Mouse (Mus musculus): ENCODE data around the gene Prap1. TPM values are rescaled to one million over a fixed set of nuclear protein-coding genes. Genes with fewer than 3 reads are reported as not detected.
"Not testable (repeated sequence)": the region's sequence is repeated elsewhere in the genome, so short reads cannot be mapped to it uniquely, and the experiment has no call there.

Gene Prap1
- total RNA-seq, 2 experiments from 2014 or later = not detected

- ATAC-seq (replicated peaks; ENCODE audit: low FRiP score, poor library complexity, severe bottlenecking) = no peak
These were observed 32.8 kb downstream of the Prap1 start for GRCm38 (mm10) chr7:140126022-140126350.

DNA sequence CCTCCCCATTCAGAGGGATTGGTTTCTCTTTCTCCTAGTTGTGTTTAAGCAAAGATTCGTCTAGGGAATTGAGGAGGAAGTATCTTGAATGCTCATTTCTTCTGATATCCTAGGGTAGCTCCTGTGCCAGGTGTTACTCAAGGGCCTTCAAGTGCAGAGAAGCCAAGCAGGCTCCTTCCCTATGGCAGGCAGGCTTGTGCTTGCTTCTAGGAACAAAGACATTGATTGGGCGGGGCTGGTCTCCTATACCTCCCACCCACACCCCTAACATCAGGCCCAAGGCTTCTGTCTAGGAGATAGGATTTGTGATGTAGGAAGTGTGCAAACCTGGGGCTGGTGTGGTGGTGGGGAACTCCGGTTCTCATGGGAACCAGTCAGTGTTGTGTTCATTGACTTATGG is 33.7 kb downstream of the Prap1 start:
- no peak for ATAC-seq (replicated peaks; ENCODE audit: low FRiP score, poor library complexity, severe bottlenecking)

DNA sequence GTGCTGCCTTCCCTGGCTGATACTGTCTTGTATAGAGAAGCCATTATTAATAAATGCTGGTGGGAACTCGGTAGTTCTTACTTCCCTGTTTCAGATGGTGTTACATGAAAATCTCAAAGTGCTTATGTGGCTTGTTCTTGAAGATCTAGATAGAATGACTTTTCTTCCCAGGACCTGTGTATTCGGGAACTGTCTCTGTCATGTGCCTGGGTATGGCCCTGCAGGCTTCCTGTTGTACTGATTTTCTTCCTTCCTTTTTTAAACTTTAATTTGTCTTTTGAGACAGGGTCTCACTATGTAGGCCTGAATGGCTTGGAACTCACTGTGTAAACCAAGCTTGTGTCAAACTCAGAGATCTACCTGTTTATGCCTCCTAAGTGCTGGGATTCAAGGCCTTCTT is 34.7 kb downstream of the Prap1 start:
- no peak for ATAC-seq (replicated peaks; ENCODE audit: low FRiP score, poor library complexity, severe bottlenecking)

DNA sequence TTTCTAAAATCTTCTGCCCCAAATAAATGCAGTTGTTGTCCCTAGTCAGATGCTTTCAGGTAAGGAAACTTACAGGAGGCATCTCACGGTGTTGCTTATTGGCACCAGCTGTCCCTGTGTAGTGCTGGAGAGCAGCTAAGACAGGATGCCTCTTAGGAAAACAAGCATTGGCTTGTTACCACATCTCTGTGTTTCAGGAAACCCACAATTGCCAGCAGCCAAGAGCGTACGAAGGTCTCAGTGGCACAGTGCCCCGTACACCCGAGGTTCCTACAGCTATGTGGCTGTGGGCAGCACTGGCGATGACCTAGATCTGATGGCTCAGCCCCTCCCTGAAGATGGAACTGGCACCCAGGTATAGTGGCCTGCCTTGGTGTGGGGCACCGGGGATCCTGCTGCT is 39.0 kb downstream of the Prap1 start:
- ATAC-seq (replicated peaks; ENCODE audit: low FRiP score, poor library complexity, severe bottlenecking) = not testable (repeated sequence)

GRCm38 (mm10) chr7:140134033-140134432 is 40.8 kb downstream of the Prap1 start:
- not testable (repeated sequence) for ATAC-seq (replicated peaks; ENCODE audit: low FRiP score, poor library complexity, severe bottlenecking)

- ATAC-seq (replicated peaks; ENCODE audit: low FRiP score, poor library complexity, severe bottlenecking) = no peak
These were observed 42.0 kb downstream of the Prap1 start for GRCm38 (mm10) chr7:140135106-140135770.

DNA sequence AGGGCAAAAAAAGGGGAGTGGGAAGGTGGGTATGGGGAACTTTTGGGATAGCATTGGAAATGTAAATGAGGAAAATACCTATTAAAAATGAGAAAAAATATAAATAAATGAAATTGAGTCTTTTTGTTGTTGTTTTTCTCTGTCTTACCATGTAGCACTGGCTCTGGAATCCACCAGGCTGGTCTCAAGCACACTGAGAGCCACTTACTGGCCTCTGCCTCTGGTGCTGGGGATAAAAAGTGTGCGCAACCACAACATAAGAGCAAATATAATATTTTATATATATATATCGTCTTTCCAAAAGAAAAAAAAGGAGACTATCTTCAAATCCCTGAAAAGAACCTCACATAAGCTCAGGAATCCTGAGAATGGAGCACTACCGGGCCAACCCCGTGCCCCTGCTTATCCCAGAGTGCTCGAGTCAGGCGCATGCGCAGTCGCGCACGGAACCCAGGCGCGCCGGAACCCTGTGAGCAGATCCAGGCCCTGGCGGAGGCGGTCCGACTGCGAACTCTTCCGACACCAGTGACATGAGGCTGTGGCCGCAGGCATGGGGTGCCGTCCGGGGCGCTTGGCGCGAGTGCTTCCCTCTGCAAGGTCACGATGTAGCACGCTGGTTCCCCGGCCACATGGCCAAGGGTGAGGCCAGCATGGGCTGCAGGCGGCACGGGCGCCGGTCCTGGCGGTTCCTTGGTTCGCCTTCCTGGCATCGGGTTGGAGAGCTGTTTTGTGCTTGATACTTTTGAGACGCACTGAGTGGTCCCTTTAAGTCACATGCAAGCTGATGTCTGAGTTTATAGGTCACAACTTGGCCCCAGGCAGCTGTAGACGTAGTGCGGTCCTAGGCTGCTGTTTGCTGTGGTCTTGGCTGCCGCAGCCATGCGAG is 44.2 kb downstream of the Prap1 start, which contains the start of gene Mtg1:
Gene Mtg1, plus strand, starts transcription at position 430 of the 886 bp plus-strand sequence.
- peak; percentile 94 for ATAC-seq (replicated peaks; ENCODE audit: low FRiP score, poor library complexity, severe bottlenecking)

DNA sequence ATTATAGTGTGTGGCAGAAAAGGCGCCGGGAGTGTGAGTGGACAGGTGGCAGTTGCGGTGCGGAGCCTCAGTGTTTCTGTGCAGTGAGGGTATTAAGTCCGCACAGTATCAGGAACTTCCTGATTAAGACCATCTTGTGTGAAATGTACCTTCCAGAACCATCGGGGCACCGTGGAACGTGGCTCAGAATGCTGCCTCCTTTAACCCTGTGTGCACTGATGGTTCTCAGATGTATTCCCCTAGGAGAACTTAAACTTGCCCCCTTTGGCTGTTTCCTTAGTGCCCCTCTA is 44.8 kb downstream of the Prap1 start:
- ATAC-seq (replicated peaks; ENCODE audit: low FRiP score, poor library complexity, severe bottlenecking) = no peak

DNA sequence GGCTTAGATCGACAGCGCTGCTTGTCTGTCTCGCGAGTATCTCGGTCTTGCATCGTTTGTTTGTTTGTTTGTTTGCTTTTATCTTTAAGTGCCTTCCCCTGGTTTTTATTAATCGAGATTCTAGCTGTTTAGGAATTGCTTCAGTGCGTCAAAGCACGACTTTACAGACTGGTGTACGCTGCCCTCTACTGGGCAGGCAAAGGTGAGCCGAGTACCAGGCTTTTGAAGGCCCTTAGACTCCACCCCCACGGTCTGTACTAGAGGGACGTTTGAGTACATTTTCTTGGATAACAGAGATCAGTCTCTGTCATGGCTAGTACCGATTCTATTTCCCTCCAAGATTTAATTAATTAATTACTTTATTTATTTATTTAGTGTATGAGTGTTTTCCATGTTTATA is 48.2 kb downstream of the Prap1 start:
- no peak for ATAC-seq (replicated peaks; ENCODE audit: low FRiP score, poor library complexity, severe bottlenecking)

DNA sequence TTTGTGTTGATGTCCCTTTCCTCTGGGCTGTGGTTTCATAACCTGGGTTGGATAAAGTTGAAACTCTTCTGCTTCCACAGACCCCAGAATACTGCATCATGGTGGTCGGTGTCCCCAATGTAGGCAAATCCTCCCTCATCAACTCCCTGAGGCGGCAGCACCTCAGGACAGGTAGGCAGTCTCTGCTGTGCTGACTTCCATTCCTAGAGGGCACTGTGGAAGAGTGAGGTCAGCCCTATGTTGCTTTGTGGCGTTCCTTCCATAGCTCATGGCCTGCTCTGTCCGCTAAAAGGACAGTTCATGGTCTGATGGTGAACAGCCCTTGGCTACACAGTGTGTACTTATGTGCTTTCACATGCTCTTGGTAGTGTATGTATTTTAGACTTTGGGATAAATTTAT is 51.4 kb downstream of the Prap1 start:
- no peak for ATAC-seq (replicated peaks; ENCODE audit: low FRiP score, poor library complexity, severe bottlenecking)

Other genes starting within 250 kb of the Prap1 start
- gene Kndc1, start 198.7 kb upstream of the Prap1 start, total RNA-seq (2015; ENCODE audit: low replicate concordance) = not detected in 2 replicates
- not detected in 2 replicates for gene Kndc1, start 198.7 kb upstream of the Prap1 start, total RNA-seq (2017; ENCODE audit: low replicate concordance)
- gene Utf1, start 149.6 kb upstream of the Prap1 start, total RNA-seq (2015; ENCODE audit: low replicate concordance) = not detected in 2 replicates
- not detected in 2 replicates for gene Utf1, start 149.6 kb upstream of the Prap1 start, total RNA-seq (2017; ENCODE audit: low replicate concordance)
- gene 6430531B16Rik, start 114.6 kb upstream of the Prap1 start, total RNA-seq (2015; ENCODE audit: low replicate concordance) = not detected in 2 replicates
- gene 6430531B16Rik, start 114.6 kb upstream of the Prap1 start, total RNA-seq (2017; ENCODE audit: low replicate concordance) = 2.0 TPM in 1 of 2 replicates, not detected in the other
- gene Adam8, start 100.8 kb upstream of the Prap1 start, total RNA-seq (2015; ENCODE audit: low replicate concordance) = 6.9 and 8.3 TPM in 2 replicates
- gene Adam8, start 100.8 kb upstream of the Prap1 start, total RNA-seq (2017; ENCODE audit: low replicate concordance) = 7.3 and 7.8 TPM in 2 replicates
- 11.5 and 12.5 TPM in 2 replicates for gene Zfp511, start 57.0 kb upstream of the Prap1 start, total RNA-seq (2015; ENCODE audit: low replicate concordance)
- gene Zfp511, start 57.0 kb upstream of the Prap1 start, total RNA-seq (2017; ENCODE audit: low replicate concordance) = 5.8 and 6.6 TPM in 2 replicates
- gene Tubgcp2, start 56.7 kb upstream of the Prap1 start, total RNA-seq (2015; ENCODE audit: low replicate concordance) = 9.4 and 14.6 TPM in 2 replicates
- gene Tubgcp2, start 56.7 kb upstream of the Prap1 start, total RNA-seq (2017; ENCODE audit: low replicate concordance) = 8.3 and 9.6 TPM in 2 replicates
- not detected in 2 replicates for gene Msx3, start 44.3 kb upstream of the Prap1 start, total RNA-seq (2015; ENCODE audit: low replicate concordance)
- gene Msx3, start 44.3 kb upstream of the Prap1 start, total RNA-seq (2017; ENCODE audit: low replicate concordance) = not detected in 2 replicates
- gene Caly, start 10.8 kb upstream of the Prap1 start, total RNA-seq (2015; ENCODE audit: low replicate concordance) = not detected in 2 replicates
- not detected in 2 replicates for gene Caly, start 10.8 kb upstream of the Prap1 start, total RNA-seq (2017; ENCODE audit: low replicate concordance)
- 6.1 TPM in 1 of 2 replicates, not detected in the other for gene Fuom, start 9.0 kb downstream of the Prap1 start, total RNA-seq (2015; ENCODE audit: low replicate concordance)
- gene Fuom, start 9.0 kb downstream of the Prap1 start, total RNA-seq (2017; ENCODE audit: low replicate concordance) = 2.1 TPM in 1 of 2 replicates, not detected in the other
- gene Paox, start 22.4 kb downstream of the Prap1 start, total RNA-seq (2015; ENCODE audit: low replicate concordance) = 0.84 and 3.3 TPM in 2 replicates
- gene Paox, start 22.4 kb downstream of the Prap1 start, total RNA-seq (2017; ENCODE audit: low replicate concordance) = 1.2 and 7.9 TPM in 2 replicates
- 12.5 and 23.4 TPM in 2 replicates for gene Echs1, start 23.1 kb downstream of the Prap1 start, total RNA-seq (2015; ENCODE audit: low replicate concordance)
- gene Echs1, start 23.1 kb downstream of the Prap1 start, total RNA-seq (2017; ENCODE audit: low replicate concordance) = 9.2 and 25.3 TPM in 2 replicates
- gene Mtg1, start 44.2 kb downstream of the Prap1 start, total RNA-seq (2015; ENCODE audit: low replicate concordance) = 2.1 and 2.5 TPM in 2 replicates
- gene Mtg1, start 44.2 kb downstream of the Prap1 start, total RNA-seq (2017; ENCODE audit: low replicate concordance) = 1.6 TPM in 1 of 2 replicates, not detected in the other
- gene Sprn, start 61.5 kb downstream of the Prap1 start, total RNA-seq (2015; ENCODE audit: low replicate concordance) = not detected in 2 replicates
- gene Sprn, start 61.5 kb downstream of the Prap1 start, total RNA-seq (2017; ENCODE audit: low replicate concordance) = not detected in 2 replicates
- not detected in 2 replicates for gene Olfr522, start 71.4 kb downstream of the Prap1 start, total RNA-seq (2015; ENCODE audit: low replicate concordance)
- not detected in 2 replicates for gene Olfr522, start 71.4 kb downstream of the Prap1 start, total RNA-seq (2017; ENCODE audit: low replicate concordance)
- not detected in 2 replicates for gene Olfr523, start 79.8 kb downstream of the Prap1 start, total RNA-seq (2015; ENCODE audit: low replicate concordance)
- not detected in 2 replicates for gene Olfr523, start 79.8 kb downstream of the Prap1 start, total RNA-seq (2017; ENCODE audit: low replicate concordance)
- gene Olfr524, start 112.6 kb downstream of the Prap1 start, total RNA-seq (2015; ENCODE audit: low replicate concordance) = 0.19 TPM in 1 of 2 replicates, not detected in the other
- gene Olfr524, start 112.6 kb downstream of the Prap1 start, total RNA-seq (2017; ENCODE audit: low replicate concordance) = not detected in 2 replicates
- not detected in 2 replicates for gene Cd163l1, start 124.9 kb downstream of the Prap1 start, total RNA-seq (2015; ENCODE audit: low replicate concordance)
- not detected in 2 replicates for gene Cd163l1, start 124.9 kb downstream of the Prap1 start, total RNA-seq (2017; ENCODE audit: low replicate concordance)
- gene 5830411N06Rik, start 153.9 kb downstream of the Prap1 start, total RNA-seq (2015; ENCODE audit: low replicate concordance) = not detected in 2 replicates
- 0.42 TPM in 1 of 2 replicates, not detected in the other for gene 5830411N06Rik, start 153.9 kb downstream of the Prap1 start, total RNA-seq (2017; ENCODE audit: low replicate concordance)
- not detected in 2 replicates for gene Olfr525, start 227.5 kb downstream of the Prap1 start, total RNA-seq (2015; ENCODE audit: low replicate concordance)
- under 0.01 TPM in 1 of 2 replicates, not detected in the other for gene Olfr525, start 227.5 kb downstream of the Prap1 start, total RNA-seq (2017; ENCODE audit: low replicate concordance)
- not detected in 2 replicates for gene Olfr527, start 240.6 kb downstream of the Prap1 start, total RNA-seq (2015; ENCODE audit: low replicate concordance)
- gene Olfr527, start 240.6 kb downstream of the Prap1 start, total RNA-seq (2017; ENCODE audit: low replicate concordance) = not detected in 2 replicates

All from erythroblast, adult 5-6 weeks (primary cell).